Mouse (Mus musculus) retina, embryonic 14.5 days (tissue): ENCODE data around the gene Arhgdib.
"Not testable (repeated sequence)": the region's sequence is repeated elsewhere in the genome, so short reads cannot be mapped to it uniquely, and the experiment has no call there.

Experiments
- DNase-seq: peaks from one replicate; pipeline ENCODE4 v3.0.0-alpha.2; 2015; ENCODE audit warnings: low spot score

The Arhgdib gene

DNA sequence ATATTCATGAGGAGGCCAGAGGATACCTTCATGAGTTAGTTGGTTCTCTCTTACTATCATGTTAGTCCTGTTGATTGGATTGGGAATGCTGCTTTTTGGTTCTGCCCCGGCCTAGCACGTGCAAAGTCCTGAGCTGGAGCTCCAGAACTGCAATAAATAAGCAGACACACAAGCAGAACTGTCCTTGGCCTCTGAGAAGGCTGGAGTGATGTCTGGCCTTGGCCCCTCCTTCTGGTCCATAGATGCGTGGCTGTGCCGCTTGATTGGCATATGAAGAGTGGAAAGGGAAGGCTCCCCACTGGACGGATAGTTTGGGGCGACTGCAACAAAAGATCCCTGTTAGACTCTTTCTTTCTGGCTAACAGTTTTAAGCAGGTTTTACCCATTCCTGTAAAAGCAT, 52.6 kb downstream of the Arhgdib start:
- DNase-seq = no peak

DNA sequence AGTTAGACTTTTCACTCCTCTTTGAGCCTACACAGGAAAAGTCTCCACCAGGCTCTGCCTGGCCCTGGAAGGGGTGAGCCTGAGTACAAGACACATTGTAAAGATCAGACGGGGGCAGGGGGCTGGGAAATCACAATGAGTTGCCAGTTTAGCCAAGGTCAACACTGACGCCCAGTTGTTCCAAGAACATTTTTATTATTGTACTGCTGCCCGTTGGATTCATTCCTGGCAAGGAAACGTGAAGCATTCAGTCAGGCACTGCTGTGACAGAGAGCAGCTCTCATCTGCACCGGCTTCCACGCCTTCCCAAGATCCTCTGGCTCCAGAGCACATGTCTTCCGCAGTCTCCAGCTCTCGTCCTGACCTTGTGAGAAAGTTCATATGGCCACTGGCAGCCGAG, 53.8 kb downstream of the Arhgdib start:
- no peak for DNase-seq

DNA sequence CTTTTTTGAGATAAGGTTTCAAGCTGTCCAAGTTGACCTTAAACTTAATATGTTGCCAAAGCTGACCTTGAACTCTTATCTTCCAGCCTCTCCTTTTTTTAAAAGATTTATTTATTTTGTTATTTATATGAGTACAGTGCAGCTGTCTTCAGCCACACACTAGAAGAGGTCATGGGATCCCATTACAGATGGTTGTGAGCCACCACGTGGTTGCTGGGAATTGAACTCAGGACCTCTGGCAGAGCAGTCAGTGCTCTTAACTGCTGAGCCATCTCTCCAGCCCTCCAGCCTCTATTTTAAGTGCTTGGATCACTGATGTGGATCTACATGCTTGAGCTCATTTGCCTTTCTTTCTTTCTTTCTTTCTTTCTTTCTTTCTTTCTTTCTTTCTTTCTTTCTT, 56.9 kb downstream of the Arhgdib start:
- DNase-seq = not testable (repeated sequence)

DNA sequence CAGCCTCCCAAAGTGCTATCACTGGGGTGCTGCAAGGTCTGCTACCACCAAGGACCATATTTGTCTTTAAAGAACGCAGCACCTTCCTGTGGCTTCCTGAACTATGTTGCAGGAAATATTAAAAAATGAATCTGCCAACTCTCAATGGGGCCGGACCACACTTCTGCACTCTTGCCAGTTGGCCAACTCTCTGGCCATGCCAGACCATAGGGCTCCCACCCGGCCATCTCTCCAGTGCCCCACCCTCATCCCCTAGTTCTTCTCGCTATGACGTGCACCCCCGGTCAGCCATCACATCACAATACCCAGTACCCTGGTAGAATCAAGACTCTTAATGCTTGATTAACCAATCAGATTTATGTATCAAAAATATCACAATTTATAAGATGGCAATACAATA, 57.7 kb downstream of the Arhgdib start:
- no peak for DNase-seq

DNA sequence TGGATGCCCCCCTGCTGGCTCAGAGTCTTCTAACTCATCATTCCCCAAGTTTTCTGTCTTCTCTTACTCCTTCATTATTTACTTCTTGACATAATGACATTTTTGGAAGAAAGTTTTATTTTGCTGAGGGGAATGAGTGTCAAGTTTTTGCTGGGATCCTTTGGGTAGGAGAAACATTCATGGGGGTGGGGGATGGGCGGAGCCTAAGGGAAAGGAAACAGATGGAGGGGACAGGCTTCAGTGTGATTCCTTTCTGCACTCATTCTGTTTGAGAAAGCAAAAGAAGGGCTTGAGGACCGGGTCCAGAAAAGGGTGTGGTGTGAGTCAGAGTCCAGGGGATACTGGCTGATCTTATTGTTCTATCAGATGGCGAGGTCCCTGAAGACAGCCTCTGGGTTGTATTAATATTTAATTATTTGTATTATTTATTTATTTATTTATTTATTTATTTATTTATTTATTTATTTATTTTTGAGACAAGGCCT, 58.2 kb downstream of the Arhgdib start:
- DNase-seq = no peak

DNA sequence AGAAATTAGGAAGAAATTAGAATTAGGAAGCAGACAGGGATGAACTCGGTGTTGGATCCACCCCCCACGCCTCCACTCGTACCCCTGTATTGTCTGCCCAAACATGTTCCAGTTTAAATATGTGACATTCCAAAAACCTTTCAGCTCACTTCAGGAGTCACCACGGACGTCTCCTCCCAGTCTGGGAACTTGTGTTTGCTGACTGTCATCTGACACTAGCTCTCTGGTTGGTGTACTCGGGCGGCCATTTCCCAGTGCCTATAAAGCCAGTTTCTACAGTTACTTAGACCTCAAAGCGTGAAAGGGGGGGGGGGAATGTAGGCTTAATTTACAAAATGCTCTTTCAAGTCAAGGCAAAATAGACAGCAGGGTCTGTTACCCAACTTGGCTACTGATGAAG, 60.0 kb downstream of the Arhgdib start:
- DNase-seq = no peak

DNA sequence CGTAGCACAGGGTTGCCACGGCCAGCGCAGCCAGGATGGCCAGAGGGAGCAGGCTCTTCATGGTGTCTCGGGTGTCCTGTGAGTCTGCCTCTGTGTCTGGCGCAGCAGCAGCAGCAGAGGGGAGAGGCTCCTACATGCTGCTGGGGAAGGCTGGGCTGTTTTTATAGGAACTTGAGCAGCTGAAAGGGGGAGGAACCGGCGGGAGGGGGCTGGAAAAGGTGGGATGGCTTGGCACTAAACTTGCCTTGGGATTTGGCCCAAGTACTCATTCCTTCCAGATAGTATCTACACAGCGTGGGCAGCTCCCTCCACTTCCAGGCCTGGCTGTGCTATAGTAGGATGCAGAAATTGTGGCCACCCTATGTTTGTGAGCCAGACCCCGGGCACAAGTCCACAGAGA, 66.0 kb downstream of the Arhgdib start, which contains the start of gene Mgp:
Gene Mgp (minus strand): TSS at position 154 of the 400 bp plus-strand sequence.
- DNase-seq = no peak

DNA sequence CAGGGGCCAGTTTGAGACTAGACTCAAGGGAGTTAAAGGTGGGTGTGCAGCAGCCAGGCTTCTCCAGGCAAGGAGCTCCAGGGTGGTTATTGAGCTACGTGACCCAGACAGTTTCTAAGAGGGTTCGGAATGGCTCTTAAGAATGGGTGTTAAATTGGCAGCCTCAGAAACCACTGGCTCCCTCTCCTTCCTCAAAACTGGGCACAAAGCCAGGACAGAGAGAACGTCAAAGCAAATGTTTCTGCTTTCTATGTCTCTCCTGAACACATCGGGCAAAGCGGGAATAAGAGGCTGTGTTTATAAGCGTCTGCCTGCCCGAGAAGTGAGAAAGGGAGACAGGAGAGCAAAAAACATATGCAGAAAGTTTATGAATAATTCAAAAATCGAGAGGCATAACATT, 67.1 kb downstream of the Arhgdib start:
- DNase-seq = no peak
